19 mouse cellular contexts compared by ENCODE assay signal in the genomic region with DNA sequence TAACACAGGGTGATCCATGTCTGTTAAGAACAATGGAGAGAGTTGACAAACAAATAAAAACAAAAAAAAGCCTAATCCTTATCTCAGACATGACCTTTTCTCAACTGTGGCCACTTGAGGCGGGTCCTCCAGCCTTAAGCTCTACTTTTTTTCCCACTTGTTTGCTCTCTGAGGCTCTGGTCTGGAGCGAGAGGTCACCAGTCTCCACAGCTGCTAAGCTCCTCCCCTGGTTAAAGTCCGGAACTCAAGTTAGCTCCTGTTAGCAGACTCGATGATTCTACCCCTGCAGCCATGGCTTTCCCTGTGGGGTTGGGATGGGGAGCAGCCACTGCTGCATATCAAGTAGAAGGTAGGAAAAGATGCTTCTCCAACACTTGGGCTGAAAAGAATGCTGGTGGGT.
A peak's percentile ranks its signal among the peaks of the same experiment; 100 is the strongest.
DNase-seq lines count a peak whose midpoint lies in the region; ATAC-seq lines count a peak whose summit lies in the region.
"Had no signal": no experiment of that assay in that cellular context is flagged by ENCODE, and none has a peak within 500 bp of the region (broad histone marks: within the 10 kb centered on the region; RNA-seq: fewer than 3 reads in every experiment).

No protein-coding gene starts in this region.

- DNase-seq in kidney, adult 8-10 months: peak; percentile 43 to 66
- peak; percentile 61 to 63 for DNase-seq in kidney, postnatal 36 days
- DNase-seq in ovary, postnatal 14 days (ENCODE audit: low spot score): no peak
- no peak for DNase-seq in hindbrain, embryonic 10.5 days (ENCODE audit: low spot score)
- DNase-seq in spleen, postnatal 10 days (ENCODE audit: low spot score in 2 of 2): no peak
- DNase-seq: adrenal gland, postnatal 36 days; cerebellum, adult 8-10 months; gastrocnemius, postnatal 10 days; heart, adult 18-20 months; lung, adult 2 months; midbrain, embryonic 14.5 days; retina, postnatal 1 day had no signal

- no peak overlapping the region for H3K4me2 ChIP-seq in intestine, embryonic 15.5 days (replicated peaks)
- no peak overlapping the region for H3K4me2 ChIP-seq in stomach, embryonic 14.5 days (replicated peaks; ENCODE audit: low read depth, low read length)
- H3K4me2 ChIP-seq: hindbrain, embryonic 13.5 days had no signal

- ATAC-seq in intestine, embryonic 15.5 days: peak; percentile 85
- 0 out of 2 replicates have a peak, but pooled peaks have one; percentile 56 for ATAC-seq in stomach, embryonic 14.5 days (ENCODE audit: insufficient number of reproducible peaks, insufficient read depth, low FRiP score, low read depth)
- no peak for ATAC-seq in megakaryocyte, adult 5-6 weeks (ENCODE audit: poor library complexity, severe bottlenecking)

- H3K9ac ChIP-seq in intestine, embryonic 15.5 days: no peak overlapping the region
- H3K9ac ChIP-seq in stomach, embryonic 14.5 days (replicated peaks; ENCODE audit: low read depth, low read length): no peak overlapping the region
- H3K9ac ChIP-seq: hindbrain, embryonic 13.5 days had no signal

- no peak overlapping the region for H3K27ac ChIP-seq in intestine, embryonic 15.5 days
- H3K27ac ChIP-seq in stomach, embryonic 14.5 days (ENCODE audit: low read length): no peak overlapping the region
- no peak overlapping the region for H3K27ac ChIP-seq in hindbrain, embryonic 10.5 days
- H3K27ac ChIP-seq: forebrain, embryonic 10.5 days; hindbrain, embryonic 13.5 days; left cerebral cortex, adult 2 months had no signal

- no peaks in the 10 kb centered on the region for H3K9me3 ChIP-seq in intestine, embryonic 15.5 days
- no peaks in the 10 kb centered on the region for H3K9me3 ChIP-seq in stomach, embryonic 14.5 days (ENCODE audit: control insufficient read depth, low read depth, low read length)
- no peaks in the 10 kb centered on the region for H3K9me3 ChIP-seq in hindbrain, embryonic 10.5 days
- H3K9me3 ChIP-seq: forebrain, embryonic 10.5 days; hindbrain, embryonic 13.5 days had no signal

- H3K27me3 ChIP-seq in intestine, embryonic 15.5 days (replicated peaks): no peaks in the 10 kb centered on the region
- H3K27me3 ChIP-seq in stomach, embryonic 14.5 days (ENCODE audit: control insufficient read depth, insufficient read depth, low read length): no peaks in the 10 kb centered on the region
- no peaks in the 10 kb centered on the region for H3K27me3 ChIP-seq in hindbrain, embryonic 10.5 days (ENCODE audit: insufficient read depth, poor library complexity, severe bottlenecking)
- H3K27me3 ChIP-seq: hindbrain, embryonic 13.5 days had no signal

- no peaks in the 10 kb centered on the region for H3K36me3 ChIP-seq in intestine, embryonic 15.5 days
- H3K36me3 ChIP-seq in stomach, embryonic 14.5 days (ENCODE audit: control insufficient read depth, insufficient read depth, low read length): no peaks in the 10 kb centered on the region
- H3K36me3 ChIP-seq in hindbrain, embryonic 10.5 days: no peaks in the 10 kb centered on the region
- H3K36me3 ChIP-seq: forebrain, embryonic 10.5 days; hindbrain, embryonic 13.5 days had no signal

- H3K4me1 ChIP-seq in intestine, embryonic 15.5 days (replicated peaks): 0 out of 2 replicates have a peak, but pooled peaks cover 3% of the 10 kb centered on the region
- H3K4me1 ChIP-seq in stomach, embryonic 14.5 days (ENCODE audit: control insufficient read depth, insufficient read depth, low read length): no peaks in the 10 kb centered on the region
- H3K4me1 ChIP-seq in hindbrain, embryonic 10.5 days (replicated peaks): no peaks in the 10 kb centered on the region
- H3K4me1 ChIP-seq: forebrain, embryonic 10.5 days; hindbrain, embryonic 13.5 days had no signal

- 33% methylated on average over 4 of the region's 4 CpGs for WGBS in intestine, embryonic 15.5 days
- WGBS in stomach, embryonic 14.5 days: 34% methylated on average over 4 of the region's 4 CpGs
- WGBS in hindbrain, embryonic 10.5 days: 52% methylated on average over 4 of the region's 4 CpGs

- no peak overlapping the region for H3K4me3 ChIP-seq in intestine, embryonic 15.5 days (replicated peaks)
- H3K4me3 ChIP-seq in stomach, embryonic 14.5 days (ENCODE audit: low read depth, low read length): no peak overlapping the region
- no peak overlapping the region for H3K4me3 ChIP-seq in hindbrain, embryonic 10.5 days
- H3K4me3 ChIP-seq: forebrain, embryonic 10.5 days; hindbrain, embryonic 13.5 days; left cerebral cortex, adult 2 months; myocyte had no signal

Comparison
In these comparisons a context has a peak if more than half of its experiments do, and no peak if none do; other contexts are left out.
1. DNase-seq: peak in kidney, adult 8-10 months (2 of 2) and kidney, postnatal 36 days (2 of 2); none in ovary, postnatal 14 days (single experiment), hindbrain, embryonic 10.5 days (single experiment) and spleen, postnatal 10 days (0 of 2).